Mouse (Mus musculus) midbrain, postnatal 0 days (tissue): ENCODE results near the gene Gm17622. TPM values are rescaled to one million over a fixed set of nuclear protein-coding genes. Genes with fewer than 3 reads are reported as not detected.

Source experiments
- ATAC-seq: fragments of 200-750 bp; cut with Nextera tagmentation; 2 replicates; pipeline ENCODE4 v1.8.0; 2017; ENCODE audit warnings: moderate number of reproducible peaks, mild to moderate bottlenecking, moderate TSS enrichment, moderate library complexity; ENCODE audit not compliant: low FRiP score
- DNase-seq: peaks from one replicate; pipeline ENCODE4 v3.0.0-alpha.2; 2015; ENCODE audit warnings: low spot score
- H3K27ac ChIP-seq: fragments of 300-500 bp; sonication (generic); 2 replicates; pipeline ENCODE4 v1.5.1; 2014; ENCODE audit warnings: low read depth, mild to moderate bottlenecking, low read length, mixed read lengths
- H3K27me3 ChIP-seq: fragments of 300-500 bp; sonication (generic); 2 replicates; pipeline ENCODE4 v1.6.1; 2014; ENCODE audit warnings: low read length, control low read depth, mixed read lengths; ENCODE audit not compliant: insufficient read depth
- H3K36me3 ChIP-seq: fragments of 300-500 bp; sonication (generic); 2 replicates; pipeline ENCODE4 v1.6.1; 2014; ENCODE audit warnings: low read length, control low read depth, mixed read lengths; ENCODE audit not compliant: insufficient read depth
- H3K4me1 ChIP-seq: fragments of 300-500 bp; sonication (generic); 2 replicates; pipeline ENCODE4 v1.6.1; 2014; ENCODE audit warnings: mild to moderate bottlenecking, control low read depth, antibody characterized with exemption, low read length, mixed read lengths; ENCODE audit not compliant: insufficient read depth
- H3K4me2 ChIP-seq: fragments of 300-500 bp; sonication (generic); 2 replicates; pipeline ENCODE4 v1.6.1; 2014; ENCODE audit warnings: low read depth, mild to moderate bottlenecking, low read length, mixed read lengths; ENCODE audit not compliant: poor library complexity, severe bottlenecking
- H3K4me3 ChIP-seq: fragments of 300-500 bp; sonication (generic); 2 replicates; pipeline ENCODE4 v1.5.1; 2014; ENCODE audit warnings: low read depth, mild to moderate bottlenecking, low read length, moderate library complexity
- H3K9ac ChIP-seq: fragments of 300-500 bp; sonication (generic); replicated peaks from 2 replicates; pipeline ENCODE4 v1.6.1; 2014; ENCODE audit warnings: mild to moderate bottlenecking, low read length, moderate library complexity, mixed read lengths; ENCODE audit not compliant: poor library complexity, severe bottlenecking
- H3K9me3 ChIP-seq: fragments of 300-500 bp; sonication (generic); 2 replicates; pipeline ENCODE4 v1.6.1; 2016; ENCODE audit warnings: low read length, control low read depth
- CTCF ChIP-seq: IDR thresholded peaks from 2 replicates; pipeline ENCODE4 v1.5.1; 2016; ENCODE audit warnings: antibody characterized with exemption, mild to moderate bottlenecking
- WGBS: fragments of 180-500 bp; shearing (Covaris S2); extraction: QIAGEN DNeasy Blood & Tissue Kit; methylation state at CpG from one replicate; pipeline ENCODE4 v1.1.7; 2014; 5-methylcytosine and 5-hydroxymethylcytosine counted together
- polyA plus RNA-seq: library from polyadenylated mRNA; unstranded; fragments of >200 nt; fragmentation: Nextera tagmentation; extraction: Ambion mirVana; gene quantifications from 2 replicates; pipeline ENCODE4 v1.2.1, GENCODE M21; 2015
- total RNA-seq: library from RNA; depleted of rRNA; stranded (reverse); fragments of >200 nt; gene quantifications from 2 replicates; pipeline ENCODE4 v1.2.3, GENCODE M21; 2014

Gene Gm17622
- total and polyA plus RNA-seq, 2 experiments from 2014 or later = not detected

GRCm38 (mm10) chr13:96527022-96527421 lies 36.5 kb downstream of the Gm17622 start:
- no peaks in the 10 kb centered on the region for H3K9me3 ChIP-seq
- no peak for TF ChIP-seq CTCF

DNA sequence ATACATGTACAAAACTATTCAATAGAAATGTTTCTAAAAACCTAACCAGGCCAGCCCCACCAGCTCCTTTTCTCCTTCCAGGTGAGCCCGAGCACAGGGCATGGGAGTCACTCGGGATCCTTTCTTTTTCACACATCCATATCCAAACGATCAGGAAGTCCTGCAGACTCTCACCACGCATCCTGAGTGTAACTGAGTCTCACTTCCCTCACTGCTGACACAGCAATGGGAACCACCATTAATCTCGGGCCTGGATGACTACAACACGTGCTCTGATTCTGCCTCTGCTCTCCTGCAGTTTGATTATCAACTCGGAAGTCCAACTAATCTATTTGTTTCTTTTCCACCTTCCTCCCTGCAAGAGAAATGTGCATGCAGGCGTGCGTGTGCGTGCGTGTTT lies 37.3 kb downstream of the Gm17622 start:
- Histone ChIP-seq H3K27ac (no peak overlapping the region), H3K4me2 (no peak overlapping the region), H3K9me3 (no peaks in the 10 kb centered on the region), H3K4me3 (no peak overlapping the region), H3K4me1 (no peaks in the 10 kb centered on the region), H3K27me3 (no peaks in the 10 kb centered on the region), H3K9ac (no peak overlapping the region), H3K36me3 (no peaks in the 10 kb centered on the region)
- ATAC-seq = no peak
- 95% methylated on average over 11 of the region's 11 CpGs for WGBS
- DNase-seq = no peak
- no peak for TF ChIP-seq CTCF

More at GRCm38 (mm10) chr13:96527022-96527421, 36.5 kb downstream of the Gm17622 start:
- WGBS = 91% methylated on average over 3 of the region's 3 CpGs
- no peak for DNase-seq
- Histone ChIP-seq H3K4me3 (no peak overlapping the region), H3K27me3 (no peaks in the 10 kb centered on the region), H3K9ac (no peak overlapping the region), H3K4me1 (no peaks in the 10 kb centered on the region), H3K4me2 (no peak overlapping the region), H3K36me3 (no peaks in the 10 kb centered on the region), H3K27ac (no peak overlapping the region)
- ATAC-seq = no peak

- Histone ChIP-seq H3K9me3 (no peaks in the 10 kb centered on the region), H3K9ac (no peak overlapping the region), H3K4me3 (no peak overlapping the region), H3K36me3 (no peaks in the 10 kb centered on the region), H3K27ac (no peak overlapping the region), H3K27me3 (no peaks in the 10 kb centered on the region), H3K4me2 (no peak overlapping the region), H3K4me1 (no peaks in the 10 kb centered on the region)
- DNase-seq (no peak), ATAC-seq (no peak)
- 95% methylated on average over 3 of the region's 3 CpGs for WGBS
- no peak for TF ChIP-seq CTCF
Observed at GRCm38 (mm10) chr13:96528776-96529175, 38.2 kb downstream of the Gm17622 start.

GRCm38 (mm10) chr13:96529542-96529941 lies 39.0 kb downstream of the Gm17622 start:
- Histone ChIP-seq H3K9ac (no peak overlapping the region), H3K4me3 (no peak overlapping the region), H3K9me3 (no peaks in the 10 kb centered on the region), H3K4me1 (no peaks in the 10 kb centered on the region), H3K27me3 (no peaks in the 10 kb centered on the region), H3K27ac (no peak overlapping the region), H3K36me3 (no peaks in the 10 kb centered on the region), H3K4me2 (no peak overlapping the region)
- DNase-seq = no peak
- TF ChIP-seq CTCF = no peak
- ATAC-seq = no peak
- 91% methylated on average over 3 of the region's 3 CpGs for WGBS

DNA sequence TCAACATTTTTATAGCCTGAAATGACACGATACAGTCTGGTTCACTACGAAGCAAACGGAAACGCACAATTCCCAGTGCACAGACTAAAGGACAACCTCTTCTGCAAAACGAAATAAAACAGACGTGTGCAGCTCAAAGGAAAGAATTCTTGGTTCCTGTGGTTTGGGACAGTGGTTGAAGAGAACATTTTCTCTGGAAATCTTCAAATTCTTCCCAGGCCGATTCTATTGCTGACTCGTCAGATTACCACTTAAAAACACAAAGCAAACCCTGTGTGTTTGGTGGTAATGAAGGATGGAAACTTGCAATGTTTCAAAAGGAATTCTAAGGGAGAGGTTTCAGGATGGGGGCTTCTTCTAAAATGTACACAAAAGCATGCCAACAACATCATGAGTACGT lies 39.5 kb downstream of the Gm17622 start:
- WGBS = 96% methylated on average over 9 of the region's 9 CpGs
- no peak for TF ChIP-seq CTCF
- no peak overlapping the region for H3K4me3 ChIP-seq
- no peaks in the 10 kb centered on the region for H3K9me3 ChIP-seq
- H3K9ac ChIP-seq = no peak overlapping the region
- DNase-seq = no peak
- no peak overlapping the region for H3K4me2 ChIP-seq
- no peaks in the 10 kb centered on the region for H3K27me3 ChIP-seq
- no peak for ATAC-seq
- no peaks in the 10 kb centered on the region for H3K36me3 ChIP-seq
- no peak overlapping the region for H3K27ac ChIP-seq
- no peaks in the 10 kb centered on the region for H3K4me1 ChIP-seq

GRCm38 (mm10) chr13:96532176-96532575 lies 41.6 kb downstream of the Gm17622 start:
- Histone ChIP-seq H3K27ac (no peak overlapping the region), H3K4me3 (no peak overlapping the region), H3K4me2 (no peak overlapping the region), H3K36me3 (no peaks in the 10 kb centered on the region), H3K27me3 (no peaks in the 10 kb centered on the region), H3K4me1 (no peaks in the 10 kb centered on the region), H3K9ac (no peak overlapping the region), H3K9me3 (no peaks in the 10 kb centered on the region)
- DNase-seq = no peak
- TF ChIP-seq CTCF = no peak
- 84% methylated on average over 6 of the region's 6 CpGs for WGBS
- ATAC-seq = no peak
